In genomic region chr6:52085932-52086643, GRCm38 (mm10) we compare ENCODE assay signal across 9 mouse cellular contexts.
DNase-seq lines count a peak whose midpoint lies in the region; ATAC-seq lines count a peak whose summit lies in the region.
"Had no signal": no experiment of that assay in that cellular context is flagged by ENCODE, and none has a peak within 500 bp of the region (broad histone marks: within the 10 kb centered on the region; RNA-seq: fewer than 3 reads in every experiment).

No protein-coding gene starts in this region.

- no peaks in the 10 kb centered on the region for H3K9me3 ChIP-seq in lung, embryonic 15.5 days
- H3K9me3 ChIP-seq: midbrain, embryonic 15.5 days had no signal

- intact Hi-C loops in heart, postnatal 25 days (cut with DNase I) = no loop called here
- intact Hi-C loops in left cerebral cortex, postnatal 25 days (cut with DNase I) = no loop called here

- peak overlapping the region; percentile 86 for H3K27ac ChIP-seq in brown adipose tissue, adult 24 weeks (replicated peaks; ENCODE audit: low read depth, low read length)
- H3K27ac ChIP-seq in lung, embryonic 15.5 days = peak overlapping the region; percentile 17
- H3K27ac ChIP-seq: limb, embryonic 12.5 days; midbrain, embryonic 15.5 days had no signal

- peak; percentile 93 for ATAC-seq in lung, embryonic 15.5 days (ENCODE audit: borderline replicate concordance, extremely low read depth, low FRiP score, low TSS enrichment)
- ATAC-seq: midbrain, embryonic 15.5 days had no signal

- WGBS in lung, embryonic 15.5 days = 26% methylated on average over 17 of the region's 17 CpGs

- H3K27me3 ChIP-seq in lung, embryonic 15.5 days = peaks cover 3% of the 10 kb centered on the region; the same call in 1 of the 2 replicates
- H3K27me3 ChIP-seq: midbrain, embryonic 15.5 days had no signal

- peak overlapping the region; percentile 27 for H3K4me2 ChIP-seq in lung, embryonic 15.5 days
- H3K4me2 ChIP-seq: limb, embryonic 12.5 days; midbrain, embryonic 15.5 days had no signal

- DNase-seq in adrenal gland, postnatal 10 days = peak; percentile 54
- DNase-seq in heart, postnatal 25 days (ENCODE audit: low spot score) = peak; percentile 27
- DNase-seq in urinary bladder, postnatal 14 days (ENCODE audit: low spot score) = no peak
- DNase-seq in cerebellum, adult 11 months = no peak
- DNase-seq in left cerebral cortex, postnatal 25 days (ENCODE audit: low spot score in 2 of 2) = no peak

- no peak overlapping the region for H3K9ac ChIP-seq in lung, embryonic 15.5 days
- H3K9ac ChIP-seq: limb, embryonic 12.5 days; midbrain, embryonic 15.5 days had no signal

- peaks cover 11% of the 10 kb centered on the region; the same call in 1 of the 2 replicates for H3K4me1 ChIP-seq in brown adipose tissue, adult 24 weeks (ENCODE audit: control insufficient read depth, insufficient read depth, insufficient read length, low read length)
- H3K4me1 ChIP-seq in lung, embryonic 15.5 days = peaks cover 19% of the 10 kb centered on the region
- H3K4me1 ChIP-seq: limb, embryonic 12.5 days; midbrain, embryonic 15.5 days had no signal

- H3K4me3 ChIP-seq in brown adipose tissue, adult 24 weeks (ENCODE audit: insufficient read depth, low read depth, low read length) = no peak overlapping the region; the same call in 1 of the 2 replicates
- no peak overlapping the region for H3K4me3 ChIP-seq in lung, embryonic 15.5 days
- H3K4me3 ChIP-seq: limb, embryonic 12.5 days; midbrain, embryonic 15.5 days had no signal

- H3K36me3 ChIP-seq in lung, embryonic 15.5 days = no peaks in the 10 kb centered on the region
- H3K36me3 ChIP-seq: limb, embryonic 12.5 days; midbrain, embryonic 15.5 days had no signal

Comparison
In these comparisons a context has a peak if more than half of its experiments do, and no peak if none do; other contexts are left out.
1. DNase-seq: peak in adrenal gland, postnatal 10 days (single experiment) and heart, postnatal 25 days (single experiment); none in urinary bladder, postnatal 14 days (single experiment), cerebellum, adult 11 months (single experiment) and left cerebral cortex, postnatal 25 days (0 of 2).